Mouse (Mus musculus) limb, embryonic 13.5 days (tissue): Measurements from ENCODE around the gene Clcn5. TPM values are rescaled to one million over a fixed set of nuclear protein-coding genes. Genes with fewer than 3 reads are reported as not detected.

Experiments used
- ATAC-seq: fragments of 200-750 bp; cut with Nextera tagmentation; 2 replicates; pipeline ENCODE4 v1.8.0; 2017; ENCODE audit warnings: low read depth, moderate number of reproducible peaks, moderate TSS enrichment; ENCODE audit not compliant: low FRiP score
- H3K27ac ChIP-seq: fragments of 300-500 bp; sonication (generic); 2 replicates; pipeline ENCODE4 v1.5.1; 2015; ENCODE audit warnings: inconsistent platforms, mild to moderate bottlenecking, moderate library complexity
- H3K27me3 ChIP-seq: fragments of 300-500 bp; sonication (generic); 2 replicates; pipeline ENCODE4 v1.6.1; 2015; ENCODE audit warnings: mild to moderate bottlenecking, inconsistent platforms
- H3K36me3 ChIP-seq: fragments of 300-500 bp; sonication (generic); 2 replicates; pipeline ENCODE4 v1.6.1; 2015; ENCODE audit warnings: inconsistent platforms, mild to moderate bottlenecking, moderate library complexity
- H3K4me1 ChIP-seq: fragments of 300-500 bp; sonication (generic); 2 replicates; pipeline ENCODE4 v1.6.1; 2015; ENCODE audit warnings: inconsistent platforms
- H3K4me2 ChIP-seq: fragments of 300-500 bp; sonication (generic); replicated peaks from 2 replicates; pipeline ENCODE4 v1.6.1; 2015; ENCODE audit warnings: inconsistent platforms, mild to moderate bottlenecking, moderate library complexity
- H3K4me3 ChIP-seq: fragments of 300-500 bp; sonication (generic); 2 replicates; pipeline ENCODE4 v1.5.1; 2015; ENCODE audit warnings: moderate library complexity, mild to moderate bottlenecking, inconsistent platforms
- H3K9ac ChIP-seq: fragments of 300-500 bp; sonication (generic); 2 replicates; pipeline ENCODE4 v1.6.1; 2015; ENCODE audit warnings: mild to moderate bottlenecking, inconsistent platforms
- H3K9me3 ChIP-seq: fragments of 300-500 bp; sonication (generic); 2 replicates; pipeline ENCODE4 v1.6.1; 2016; ENCODE audit warnings: inconsistent platforms
- WGBS: fragments of 180-500 bp; shearing (Covaris S2); methylation state at CpG from one replicate; pipeline ENCODE4 v1.1.7; 2015; 5-methylcytosine and 5-hydroxymethylcytosine counted together
- polyA plus RNA-seq: library from polyadenylated mRNA; unstranded; fragments of >200 nt; fragmentation: Nextera tagmentation; extraction: Ambion mirVana; gene quantifications from 2 replicates; pipeline ENCODE4 v1.2.1, GENCODE M21; 2015

Clcn5 gene
- polyA plus RNA-seq, result 21.1 and 25.2 TPM in 2 replicates

GRCm38 (mm10) chrX:7319089-7319721 is at the start of gene Clcn5:
Gene Clcn5, minus strand, starts transcription at chrX:7319358.
- Histone ChIP-seq H3K9me3 (no peaks in the 10 kb centered on the region), H3K4me1 (peaks cover 6% of the 10 kb centered on the region; the same call in 1 of the 2 replicates), H3K9ac (peak within 1 kb of the TSS; percentile 84), H3K27ac (peak within 1 kb of the TSS; percentile 95), H3K4me2 (peak within 1 kb of the TSS; percentile 57), H3K27me3 (no peaks in the 10 kb centered on the region), H3K36me3 (no peaks in the 10 kb centered on the region), H3K4me3 (peak within 1 kb of the TSS; percentile 60)
- peak; percentile 97 for ATAC-seq
- WGBS, result 22% methylated on average over 39 of the region's 43 CpGs

GRCm38 (mm10) chrX:7325455-7325854 is 6.3 kb upstream of the Clcn5 start:
- H3K4me3 ChIP-seq, result no peak overlapping the region
- H3K27ac ChIP-seq, result no peak overlapping the region
- H3K9me3 ChIP-seq, result no peaks in the 10 kb centered on the region
- 50% methylated on average over 2 of the region's 2 CpGs for WGBS
- H3K36me3 ChIP-seq, result no peaks in the 10 kb centered on the region
- no peak overlapping the region for H3K9ac ChIP-seq
- H3K27me3 ChIP-seq, result no peaks in the 10 kb centered on the region
- no peak for ATAC-seq
- H3K4me1 ChIP-seq, result no peaks in the 10 kb centered on the region
- H3K4me2 ChIP-seq, result no peak overlapping the region

- no peaks in the 10 kb centered on the region for H3K9me3 ChIP-seq
- H3K36me3 ChIP-seq, result no peaks in the 10 kb centered on the region
- no peak overlapping the region for H3K4me3 ChIP-seq
- no peak overlapping the region for H3K9ac ChIP-seq
- no peak for ATAC-seq
- no peak overlapping the region for H3K4me2 ChIP-seq
- H3K4me1 ChIP-seq, result no peaks in the 10 kb centered on the region
- H3K27me3 ChIP-seq, result no peaks in the 10 kb centered on the region
- no peak overlapping the region for H3K27ac ChIP-seq
- 11% methylated on average over 7 of the region's 7 CpGs for WGBS
These were observed 3.1 kb upstream of the Clcn5 start for GRCm38 (mm10) chrX:7322288-7322687.

- Histone ChIP-seq H3K9me3 (no peaks in the 10 kb centered on the region), H3K9ac (no peak overlapping the region), H3K4me1 (peaks cover 6% of the 10 kb centered on the region; the same call in 1 of the 2 replicates), H3K4me3 (no peak overlapping the region), H3K36me3 (no peaks in the 10 kb centered on the region), H3K4me2 (no peak overlapping the region), H3K27me3 (no peaks in the 10 kb centered on the region), H3K27ac (no peak overlapping the region)
- WGBS, result 71% methylated on average over 2 of the region's 2 CpGs
- ATAC-seq, result no peak
These were observed 1.4 kb upstream of the Clcn5 start for GRCm38 (mm10) chrX:7320571-7320970.

- ATAC-seq, result peak; percentile 66
- H3K27ac ChIP-seq, result peak overlapping the region; percentile 95
- 15% methylated on average over 35 of the region's 37 CpGs for WGBS
These were observed 570 bp downstream of the Clcn5 start for GRCm38 (mm10) chrX:7318551-7319025.

GRCm38 (mm10) chrX:7315115-7315514 is 4.0 kb downstream of the Clcn5 start:
- WGBS, result 27% methylated on average over 10 of the region's 10 CpGs
- Histone ChIP-seq H3K4me3 (peak overlapping the region; percentile 23), H3K9ac (no peak overlapping the region), H3K4me2 (peak overlapping the region; percentile 48), H3K9me3 (no peaks in the 10 kb centered on the region), H3K27me3 (no peaks in the 10 kb centered on the region), H3K27ac (no peak overlapping the region), H3K36me3 (no peaks in the 10 kb centered on the region), H3K4me1 (peaks cover 6% of the 10 kb centered on the region; the same call in 1 of the 2 replicates)
- ATAC-seq, result no peak

More at GRCm38 (mm10) chrX:7318551-7319025, 570 bp downstream of the Clcn5 start:
- Histone ChIP-seq H3K4me3 (peak overlapping the region; percentile 60), H3K4me2 (peak overlapping the region; percentile 57), H3K27me3 (no peaks in the 10 kb centered on the region), H3K9ac (peak overlapping the region; percentile 84), H3K9me3 (no peaks in the 10 kb centered on the region), H3K36me3 (no peaks in the 10 kb centered on the region), H3K4me1 (peaks cover 6% of the 10 kb centered on the region; the same call in 1 of the 2 replicates)

GRCm38 (mm10) chrX:7314645-7315044 is 4.5 kb downstream of the Clcn5 start:
- Histone ChIP-seq H3K4me1 (peaks cover 6% of the 10 kb centered on the region; the same call in 1 of the 2 replicates), H3K4me2 (peak overlapping the region; percentile 48), H3K9me3 (no peaks in the 10 kb centered on the region), H3K9ac (no peak overlapping the region), H3K27me3 (no peaks in the 10 kb centered on the region), H3K36me3 (no peaks in the 10 kb centered on the region), H3K27ac (no peak overlapping the region), H3K4me3 (peak overlapping the region; percentile 23)
- 52% methylated on average over 4 of the region's 4 CpGs for WGBS
- ATAC-seq, result no peak

GRCm38 (mm10) chrX:7308242-7308641 is 10.9 kb downstream of the Clcn5 start:
- Histone ChIP-seq H3K27ac (no peak overlapping the region), H3K4me3 (no peak overlapping the region), H3K9me3 (no peaks in the 10 kb centered on the region), H3K27me3 (no peaks in the 10 kb centered on the region), H3K36me3 (no peaks in the 10 kb centered on the region), H3K4me1 (no peaks in the 10 kb centered on the region), H3K4me2 (no peak overlapping the region), H3K9ac (no peak overlapping the region)
- WGBS, result 76% methylated on average over 2 of the region's 2 CpGs
- no peak for ATAC-seq

- 78% methylated on average over 4 of the region's 5 CpGs for WGBS
- Histone ChIP-seq H3K4me2 (no peak overlapping the region), H3K27ac (no peak overlapping the region), H3K4me3 (no peak overlapping the region), H3K4me1 (no peaks in the 10 kb centered on the region), H3K27me3 (no peaks in the 10 kb centered on the region), H3K9ac (no peak overlapping the region), H3K9me3 (no peaks in the 10 kb centered on the region), H3K36me3 (no peaks in the 10 kb centered on the region)
- no peak for ATAC-seq
These were observed 12.3 kb downstream of the Clcn5 start for GRCm38 (mm10) chrX:7306861-7307260.

- no peak overlapping the region for H3K4me3 ChIP-seq
- no peak for ATAC-seq
- H3K9ac ChIP-seq, result no peak overlapping the region
- no peak overlapping the region for H3K27ac ChIP-seq
- WGBS, result 66% methylated on average over 2 of the region's 2 CpGs
- no peaks in the 10 kb centered on the region for H3K27me3 ChIP-seq
- no peak overlapping the region for H3K4me2 ChIP-seq
- H3K4me1 ChIP-seq, result no peaks in the 10 kb centered on the region
- no peaks in the 10 kb centered on the region for H3K36me3 ChIP-seq
- H3K9me3 ChIP-seq, result no peaks in the 10 kb centered on the region
These were observed 26.2 kb downstream of the Clcn5 start for GRCm38 (mm10) chrX:7292981-7293380.

- Histone ChIP-seq H3K4me2 (no peak overlapping the region), H3K27me3 (no peaks in the 10 kb centered on the region), H3K27ac (no peak overlapping the region), H3K4me3 (no peak overlapping the region), H3K9ac (no peak overlapping the region), H3K9me3 (no peaks in the 10 kb centered on the region), H3K4me1 (no peaks in the 10 kb centered on the region), H3K36me3 (no peaks in the 10 kb centered on the region)
- WGBS, result 81% methylated on average over 8 of the region's 8 CpGs
- ATAC-seq, result peak; percentile 78
These were observed 26.9 kb downstream of the Clcn5 start for GRCm38 (mm10) chrX:7292151-7292768.

GRCm38 (mm10) chrX:7288976-7289375 is 30.2 kb downstream of the Clcn5 start:
- 13% methylated on average over 2 of the region's 2 CpGs for WGBS
- Histone ChIP-seq H3K4me2 (no peak overlapping the region), H3K9ac (no peak overlapping the region), H3K36me3 (no peaks in the 10 kb centered on the region), H3K27ac (no peak overlapping the region), H3K27me3 (no peaks in the 10 kb centered on the region), H3K4me1 (no peaks in the 10 kb centered on the region), H3K4me3 (no peak overlapping the region), H3K9me3 (no peaks in the 10 kb centered on the region)
- ATAC-seq, result no peak
